Mouse (Mus musculus): Measurements from ENCODE around the gene Sla2. TPM values are rescaled to one million over a fixed set of nuclear protein-coding genes. Genes with fewer than 3 reads are reported as not detected.
"Not testable (repeated sequence)": the region's sequence is repeated elsewhere in the genome, so short reads cannot be mapped to it uniquely, and the experiment has no call there.

The Sla2 gene
- polyA plus RNA-seq, 1 experiment from 2014 or later: 0.22 TPM

DNA sequence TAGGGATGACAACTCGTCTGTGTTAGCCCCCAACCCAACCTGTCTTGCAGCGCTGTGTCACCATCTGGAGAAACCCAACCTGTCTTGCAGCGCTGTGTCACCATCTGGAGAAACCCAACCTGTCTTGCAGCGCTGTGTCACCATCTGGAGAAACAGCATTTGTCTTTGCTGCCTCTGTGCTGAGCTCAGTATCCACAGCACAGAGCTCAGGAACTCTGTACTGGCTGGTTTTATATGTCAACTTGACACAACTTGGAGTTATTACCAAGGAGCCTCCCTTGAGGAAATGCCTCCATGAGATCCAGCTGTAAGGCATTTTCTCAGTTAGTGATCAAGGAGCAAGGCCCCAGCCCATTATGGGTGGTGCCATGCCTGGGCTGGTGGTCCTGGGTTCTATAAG is 38.1 kb upstream of the Sla2 start:
- ATAC-seq (ENCODE audit: insufficient number of reproducible peaks, insufficient read depth, low FRiP score, low read depth); H3K9ac ChIP-seq (replicated peaks; ENCODE audit: low read depth, low read length); H3K4me2 ChIP-seq (replicated peaks; ENCODE audit: low read depth, low read length); H3K36me3 ChIP-seq (ENCODE audit: control insufficient read depth, insufficient read depth, low read length); H3K4me3 ChIP-seq (ENCODE audit: low read depth, low read length); H3K4me1 ChIP-seq (ENCODE audit: control insufficient read depth, insufficient read depth, low read length); H3K27me3 ChIP-seq (ENCODE audit: control insufficient read depth, insufficient read depth, low read length); H3K9me3 ChIP-seq (ENCODE audit: control insufficient read depth, low read depth, low read length); H3K27ac ChIP-seq (ENCODE audit: low read length): not testable (repeated sequence)
- 86% methylated on average over 4 of the region's 4 CpGs for WGBS

DNA sequence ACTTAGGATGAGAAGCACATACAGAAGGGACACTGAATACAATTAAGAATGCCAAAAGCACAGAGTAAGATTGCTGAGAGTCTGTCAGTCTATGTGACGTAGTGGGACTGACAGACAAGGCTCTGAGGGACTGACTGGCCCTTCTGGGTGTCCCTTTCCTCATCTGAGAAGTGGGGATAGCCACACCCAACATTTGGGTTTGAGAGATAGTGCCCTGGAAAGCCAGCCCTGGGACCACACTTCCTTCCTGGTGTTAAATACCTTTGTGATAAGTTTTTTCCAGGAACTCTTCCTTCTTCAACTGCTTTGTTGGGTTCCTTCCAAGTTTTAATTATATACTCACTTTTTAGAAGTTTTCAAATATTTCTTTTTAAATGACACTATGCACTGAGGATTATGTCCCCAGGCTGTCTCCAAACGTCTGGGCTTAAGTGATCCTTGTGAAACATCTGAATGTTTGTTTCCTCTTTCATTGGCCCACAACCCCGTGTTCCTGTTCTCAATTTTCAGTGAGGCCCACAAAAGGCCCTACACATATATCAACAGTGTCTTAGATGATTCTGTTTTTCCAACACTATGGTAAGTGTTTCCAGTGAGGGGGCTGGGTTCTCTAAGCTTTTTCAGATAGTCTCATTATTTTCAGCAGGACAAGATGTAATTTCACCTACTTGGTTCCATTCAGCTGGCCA is 37.4 kb upstream of the Sla2 start:
- Histone ChIP-seq H3K27me3 (ENCODE audit: control insufficient read depth, insufficient read depth, low read length) (no peaks in the 10 kb centered on the region), H3K27ac (ENCODE audit: low read length) (no peak overlapping the region)

DNA sequence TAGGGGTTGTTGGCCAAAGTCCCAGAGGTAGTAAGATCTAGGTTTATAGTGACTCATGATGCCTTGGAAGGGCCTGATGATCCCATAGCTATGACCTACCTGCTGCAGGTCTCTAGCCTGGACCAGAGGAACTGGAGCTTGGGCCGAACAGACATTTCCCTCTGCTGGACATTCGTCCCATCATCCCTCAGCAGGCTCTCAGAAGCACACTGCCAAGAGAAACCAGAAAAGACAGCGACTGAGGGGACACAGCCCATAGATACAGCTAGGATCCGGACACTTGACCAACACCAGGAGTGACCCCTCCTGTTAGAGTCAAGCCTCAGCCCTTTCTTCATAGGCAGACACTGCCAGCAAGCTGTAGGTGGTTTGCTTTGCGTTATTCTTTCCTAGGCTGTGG is 36.1 kb upstream of the Sla2 start:
- Histone ChIP-seq H3K9me3 (ENCODE audit: control insufficient read depth, low read depth, low read length) (no peaks in the 10 kb centered on the region), H3K36me3 (ENCODE audit: control insufficient read depth, insufficient read depth, low read length) (no peaks in the 10 kb centered on the region), H3K27ac (ENCODE audit: low read length) (no peak overlapping the region), H3K4me1 (ENCODE audit: control insufficient read depth, insufficient read depth, low read length) (peaks cover 3% of the 10 kb centered on the region; the same call in 1 of the 2 replicates), H3K9ac (replicated peaks; ENCODE audit: low read depth, low read length) (no peak overlapping the region), H3K4me2 (replicated peaks; ENCODE audit: low read depth, low read length) (no peak overlapping the region), H3K27me3 (ENCODE audit: control insufficient read depth, insufficient read depth, low read length) (no peaks in the 10 kb centered on the region), H3K4me3 (ENCODE audit: low read depth, low read length) (no peak overlapping the region)
- 81% methylated on average over 5 of the region's 5 CpGs for WGBS
- no peak for ATAC-seq (ENCODE audit: insufficient number of reproducible peaks, insufficient read depth, low FRiP score, low read depth)

More for the DNA sequence above, 37.4 kb upstream of the Sla2 start:
- H3K9ac ChIP-seq (replicated peaks; ENCODE audit: low read depth, low read length): no peak overlapping the region
- 43% methylated on average over 3 of the region's 3 CpGs for WGBS
- peaks cover 6% of the 10 kb centered on the region; the same call in 1 of the 2 replicates for H3K36me3 ChIP-seq (ENCODE audit: control insufficient read depth, insufficient read depth, low read length)
- H3K4me3 ChIP-seq (ENCODE audit: low read depth, low read length): no peak overlapping the region
- ATAC-seq (ENCODE audit: insufficient number of reproducible peaks, insufficient read depth, low FRiP score, low read depth): no peak; the same call in 1 of the 2 replicates
- H3K4me1 ChIP-seq (ENCODE audit: control insufficient read depth, insufficient read depth, low read length): peaks cover 3% of the 10 kb centered on the region; the same call in 1 of the 2 replicates
- no peak overlapping the region for H3K4me2 ChIP-seq (replicated peaks; ENCODE audit: low read depth, low read length)
- H3K9me3 ChIP-seq (ENCODE audit: control insufficient read depth, low read depth, low read length): no peaks in the 10 kb centered on the region

- 48% methylated on average over 2 of the region's 2 CpGs for WGBS
- H3K9me3 ChIP-seq (ENCODE audit: control insufficient read depth, low read depth, low read length): no peaks in the 10 kb centered on the region
- H3K4me1 ChIP-seq (ENCODE audit: control insufficient read depth, insufficient read depth, low read length): no peaks in the 10 kb centered on the region
- H3K27me3 ChIP-seq (ENCODE audit: control insufficient read depth, insufficient read depth, low read length): no peaks in the 10 kb centered on the region
- no peak overlapping the region for H3K4me3 ChIP-seq (ENCODE audit: low read depth, low read length)
- H3K27ac ChIP-seq (ENCODE audit: low read length): no peak overlapping the region
- H3K4me2 ChIP-seq (replicated peaks; ENCODE audit: low read depth, low read length): no peak overlapping the region
- H3K9ac ChIP-seq (replicated peaks; ENCODE audit: low read depth, low read length): no peak overlapping the region
- H3K36me3 ChIP-seq (ENCODE audit: control insufficient read depth, insufficient read depth, low read length): no peaks in the 10 kb centered on the region
- ATAC-seq (ENCODE audit: insufficient number of reproducible peaks, insufficient read depth, low FRiP score, low read depth): no peak
Observed at GRCm38 (mm10) chr2:156919796-156920195, 32.8 kb upstream of the Sla2 start.

DNA sequence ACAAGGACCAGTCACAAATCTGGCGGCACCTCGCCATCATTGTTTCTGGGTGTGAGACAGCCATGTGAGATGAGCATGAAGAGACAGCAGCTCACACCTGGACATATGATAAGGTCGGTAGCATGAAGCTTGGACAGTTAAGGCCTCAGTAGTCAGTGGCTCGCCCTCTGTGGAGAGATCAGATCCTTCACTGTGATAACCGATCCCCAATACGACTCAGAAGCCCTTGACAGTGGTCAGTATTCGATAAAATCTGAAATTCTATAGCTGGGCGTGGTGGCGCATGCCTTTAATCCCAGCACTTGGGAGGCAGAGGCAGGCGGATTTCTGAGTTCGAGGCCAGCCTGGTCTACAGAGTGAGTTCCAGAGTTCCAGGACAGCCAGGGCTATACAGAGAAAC is 32.2 kb upstream of the Sla2 start:
- H3K4me2 ChIP-seq (replicated peaks; ENCODE audit: low read depth, low read length); H3K27ac ChIP-seq (ENCODE audit: low read length); H3K27me3 ChIP-seq (ENCODE audit: control insufficient read depth, insufficient read depth, low read length); H3K9ac ChIP-seq (replicated peaks; ENCODE audit: low read depth, low read length); H3K4me1 ChIP-seq (ENCODE audit: control insufficient read depth, insufficient read depth, low read length); H3K36me3 ChIP-seq (ENCODE audit: control insufficient read depth, insufficient read depth, low read length); H3K4me3 ChIP-seq (ENCODE audit: low read depth, low read length); H3K9me3 ChIP-seq (ENCODE audit: control insufficient read depth, low read depth, low read length); ATAC-seq (ENCODE audit: insufficient number of reproducible peaks, insufficient read depth, low FRiP score, low read depth): not testable (repeated sequence)
- 90% methylated on average over 11 of the region's 11 CpGs for WGBS

DNA sequence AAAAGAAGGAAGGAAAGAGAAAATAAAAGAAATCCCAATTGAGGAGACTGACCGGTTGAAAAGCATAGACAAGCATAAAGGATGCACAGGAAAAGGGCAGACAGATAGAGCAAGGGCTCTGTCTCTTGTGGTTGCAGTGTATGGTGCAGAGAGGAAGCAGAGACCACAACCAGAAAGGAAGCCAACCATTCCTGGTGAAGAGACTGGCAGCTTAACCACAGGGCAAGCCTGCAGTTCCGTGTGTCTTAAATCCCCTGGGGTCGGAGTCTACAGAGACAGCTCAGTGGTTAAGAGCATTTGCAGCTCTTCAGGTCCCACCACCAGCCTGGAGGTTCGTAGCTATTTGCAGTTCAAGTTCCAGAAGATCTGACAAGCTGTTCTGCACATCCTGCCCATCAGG is 31.6 kb upstream of the Sla2 start:
- Histone ChIP-seq H3K9me3 (ENCODE audit: control insufficient read depth, low read depth, low read length) (no peaks in the 10 kb centered on the region), H3K4me3 (ENCODE audit: low read depth, low read length) (no peak overlapping the region), H3K4me1 (ENCODE audit: control insufficient read depth, insufficient read depth, low read length) (no peaks in the 10 kb centered on the region), H3K27me3 (ENCODE audit: control insufficient read depth, insufficient read depth, low read length) (no peaks in the 10 kb centered on the region), H3K9ac (replicated peaks; ENCODE audit: low read depth, low read length) (no peak overlapping the region), H3K36me3 (ENCODE audit: control insufficient read depth, insufficient read depth, low read length) (no peaks in the 10 kb centered on the region), H3K4me2 (replicated peaks; ENCODE audit: low read depth, low read length) (no peak overlapping the region), H3K27ac (ENCODE audit: low read length) (no peak overlapping the region)
- 59% methylated on average over 4 of the region's 4 CpGs for WGBS
- no peak for ATAC-seq (ENCODE audit: insufficient number of reproducible peaks, insufficient read depth, low FRiP score, low read depth)

DNA sequence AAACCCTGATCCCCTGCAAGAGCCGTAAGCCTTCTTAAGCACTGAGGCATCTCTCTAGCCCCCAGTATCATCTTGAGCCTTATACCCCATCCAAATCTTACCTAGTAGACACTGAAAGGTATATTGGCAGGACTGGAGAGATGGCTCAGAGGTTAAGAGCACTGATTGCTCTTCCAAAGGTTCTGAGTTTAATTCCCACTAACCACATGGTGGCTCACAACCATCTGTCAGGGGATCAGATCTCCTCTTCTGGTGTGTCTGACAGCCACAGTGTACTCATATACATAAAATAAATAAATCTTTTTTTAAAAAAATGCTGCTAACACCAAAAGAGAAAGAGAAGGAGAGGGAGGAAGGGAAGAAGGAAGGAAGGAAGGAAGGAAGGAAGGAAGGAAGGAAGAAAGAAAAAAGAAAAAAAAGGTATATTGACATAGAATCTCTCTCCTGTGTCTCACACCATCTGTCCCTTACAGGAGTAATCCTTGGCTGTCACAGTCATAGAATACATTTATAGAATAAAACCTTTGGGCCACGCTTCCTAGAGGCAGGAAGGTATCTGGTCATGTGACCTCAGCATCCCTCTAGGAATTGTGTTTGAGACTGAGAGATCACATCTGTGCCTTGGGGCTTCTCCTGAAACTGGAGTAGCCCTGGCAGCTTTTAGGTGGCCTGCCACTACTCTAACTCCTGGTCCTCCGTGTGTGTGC is 29.6 kb upstream of the Sla2 start:
- Histone ChIP-seq H3K36me3 (ENCODE audit: control insufficient read depth, insufficient read depth, low read length) (no peaks in the 10 kb centered on the region), H3K27me3 (ENCODE audit: control insufficient read depth, insufficient read depth, low read length) (no peaks in the 10 kb centered on the region), H3K27ac (ENCODE audit: low read length) (no peak overlapping the region), H3K4me3 (ENCODE audit: low read depth, low read length) (no peak overlapping the region), H3K9ac (replicated peaks; ENCODE audit: low read depth, low read length) (no peak overlapping the region), H3K4me1 (ENCODE audit: control insufficient read depth, insufficient read depth, low read length) (no peaks in the 10 kb centered on the region), H3K9me3 (ENCODE audit: control insufficient read depth, low read depth, low read length) (no peaks in the 10 kb centered on the region), H3K4me2 (replicated peaks; ENCODE audit: low read depth, low read length) (no peak overlapping the region)
- no peak for ATAC-seq (ENCODE audit: insufficient number of reproducible peaks, insufficient read depth, low FRiP score, low read depth)
- WGBS: 78% methylated on average over 3 of the region's 3 CpGs

DNA sequence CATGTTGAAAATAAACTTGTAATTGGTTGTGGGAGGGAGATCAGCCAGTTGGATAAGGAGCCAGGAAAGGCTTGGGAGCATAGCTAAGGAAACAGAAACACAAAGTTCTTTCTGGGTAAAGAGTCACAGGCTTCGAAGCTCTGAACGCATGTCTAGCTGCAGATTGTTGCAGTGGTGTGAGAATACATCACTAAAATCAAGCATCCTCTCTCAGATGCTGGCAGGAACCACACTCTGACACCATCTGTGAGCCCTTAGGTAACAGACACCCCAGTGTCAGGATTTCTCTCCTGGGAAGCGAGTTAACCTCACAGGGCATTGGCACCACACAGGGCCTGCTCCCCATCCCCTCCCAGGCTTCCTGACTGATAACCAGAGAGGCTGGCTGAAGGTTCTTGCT is 28.6 kb upstream of the Sla2 start:
- 87% methylated on average over 3 of the region's 3 CpGs for WGBS
- ATAC-seq (ENCODE audit: insufficient number of reproducible peaks, insufficient read depth, low FRiP score, low read depth): no peak
- H3K27me3 ChIP-seq (ENCODE audit: control insufficient read depth, insufficient read depth, low read length): no peaks in the 10 kb centered on the region
- H3K4me2 ChIP-seq (replicated peaks; ENCODE audit: low read depth, low read length): no peak overlapping the region
- H3K9me3 ChIP-seq (ENCODE audit: control insufficient read depth, low read depth, low read length): no peaks in the 10 kb centered on the region
- H3K36me3 ChIP-seq (ENCODE audit: control insufficient read depth, insufficient read depth, low read length): no peaks in the 10 kb centered on the region
- H3K27ac ChIP-seq (ENCODE audit: low read length): no peak overlapping the region
- H3K4me3 ChIP-seq (ENCODE audit: low read depth, low read length): no peak overlapping the region
- H3K4me1 ChIP-seq (ENCODE audit: control insufficient read depth, insufficient read depth, low read length): no peaks in the 10 kb centered on the region
- H3K9ac ChIP-seq (replicated peaks; ENCODE audit: low read depth, low read length): no peak overlapping the region

Data from stomach, embryonic 14.5 days (tissue).